Mouse (Mus musculus) forebrain, embryonic 16.5 days (tissue): ENCODE measurements around the gene Nlrp10. TPM values are rescaled to one million over a fixed set of nuclear protein-coding genes. Genes with fewer than 3 reads are reported as not detected.

Experiments
- ATAC-seq: fragments of 200-750 bp; cut with Nextera tagmentation; 2 replicates; pipeline ENCODE4 v1.8.0; 2017; ENCODE audit warnings: mild to moderate bottlenecking, moderate library complexity
- H3K27ac ChIP-seq: fragments of 300-500 bp; sonication (generic); 2 replicates; pipeline ENCODE4 v1.5.1; 2014; ENCODE audit warnings: low read length, control low read depth
- H3K27me3 ChIP-seq: fragments of 300-500 bp; sonication (generic); replicated peaks from 2 replicates; pipeline ENCODE4 v1.6.1; 2014; ENCODE audit warnings: low read length; ENCODE audit not compliant: control insufficient read depth, insufficient read depth
- H3K36me3 ChIP-seq: fragments of 300-500 bp; sonication (generic); 2 replicates; pipeline ENCODE4 v1.6.1; 2014; ENCODE audit not compliant: control insufficient read depth, insufficient read depth
- H3K4me1 ChIP-seq: fragments of 300-500 bp; sonication (generic); replicated peaks from 2 replicates; pipeline ENCODE4 v1.6.1; 2014; ENCODE audit warnings: low read length; ENCODE audit not compliant: control insufficient read depth, insufficient read depth
- H3K4me2 ChIP-seq: fragments of 300-500 bp; sonication (generic); 2 replicates; pipeline ENCODE4 v1.6.1; 2014; ENCODE audit warnings: mild to moderate bottlenecking, low read length, control low read depth
- H3K4me3 ChIP-seq: fragments of 300-500 bp; sonication (generic); replicated peaks from 2 replicates; pipeline ENCODE4 v1.5.1; 2014; ENCODE audit warnings: mild to moderate bottlenecking, low read length, control low read depth
- H3K9ac ChIP-seq: fragments of 300-500 bp; sonication (generic); replicated peaks from 2 replicates; pipeline ENCODE4 v1.6.1; 2014; ENCODE audit warnings: low read depth, low read length, control low read depth
- H3K9me3 ChIP-seq: fragments of 300-500 bp; sonication (generic); 2 replicates; pipeline ENCODE4 v1.6.1; 2016; ENCODE audit warnings: low read length; ENCODE audit not compliant: control insufficient read depth
- WGBS: fragments of 180-500 bp; shearing (Covaris S2); extraction: QIAGEN DNeasy Blood & Tissue Kit; methylation state at CpG from one replicate; pipeline ENCODE4 v1.1.7; 2014; 5-methylcytosine and 5-hydroxymethylcytosine counted together
- polyA plus RNA-seq: library from polyadenylated mRNA; unstranded; fragments of >200 nt; fragmentation: Nextera tagmentation; extraction: Ambion mirVana; gene quantifications from 2 replicates; pipeline ENCODE4 v1.2.1, GENCODE M21; 2015

Nlrp10 gene
- polyA plus RNA-seq, 1 experiment from 2014 or later = not detected

GRCm38 (mm10) chr7:108928280-108929188, 1.4 kb downstream of the Nlrp10 start:
- Histone ChIP-seq H3K4me2 (no peak overlapping the region), H3K27me3 (no peaks in the 10 kb centered on the region), H3K4me1 (no peaks in the 10 kb centered on the region), H3K9ac (no peak overlapping the region), H3K36me3 (no peaks in the 10 kb centered on the region), H3K9me3 (no peaks in the 10 kb centered on the region), H3K27ac (no peak overlapping the region), H3K4me3 (no peak overlapping the region)
- WGBS = 80% methylated on average over 11 of the region's 11 CpGs
- no peak for ATAC-seq

- WGBS = 86% methylated on average over 4 of the region's 4 CpGs
- H3K27ac ChIP-seq = no peak overlapping the region
These were observed 2.9 kb downstream of the Nlrp10 start for GRCm38 (mm10) chr7:108927043-108927442.

GRCm38 (mm10) chr7:108903969-108904368, 26.0 kb downstream of the Nlrp10 start:
- H3K4me3 ChIP-seq = no peak overlapping the region
- 83% methylated on average over 2 of the region's 2 CpGs for WGBS
- no peaks in the 10 kb centered on the region for H3K27me3 ChIP-seq
- H3K4me1 ChIP-seq = no peaks in the 10 kb centered on the region
- H3K9me3 ChIP-seq = no peaks in the 10 kb centered on the region
- H3K36me3 ChIP-seq = no peaks in the 10 kb centered on the region
- no peak overlapping the region for H3K27ac ChIP-seq
- no peak overlapping the region for H3K4me2 ChIP-seq
- no peak overlapping the region for H3K9ac ChIP-seq
- ATAC-seq = no peak

More at GRCm38 (mm10) chr7:108927043-108927442, 2.9 kb downstream of the Nlrp10 start:
- ATAC-seq = no peak
- Histone ChIP-seq H3K4me1 (no peaks in the 10 kb centered on the region), H3K9ac (no peak overlapping the region), H3K9me3 (no peaks in the 10 kb centered on the region), H3K27me3 (no peaks in the 10 kb centered on the region), H3K4me3 (no peak overlapping the region), H3K36me3 (no peaks in the 10 kb centered on the region), H3K4me2 (no peak overlapping the region)

DNA sequence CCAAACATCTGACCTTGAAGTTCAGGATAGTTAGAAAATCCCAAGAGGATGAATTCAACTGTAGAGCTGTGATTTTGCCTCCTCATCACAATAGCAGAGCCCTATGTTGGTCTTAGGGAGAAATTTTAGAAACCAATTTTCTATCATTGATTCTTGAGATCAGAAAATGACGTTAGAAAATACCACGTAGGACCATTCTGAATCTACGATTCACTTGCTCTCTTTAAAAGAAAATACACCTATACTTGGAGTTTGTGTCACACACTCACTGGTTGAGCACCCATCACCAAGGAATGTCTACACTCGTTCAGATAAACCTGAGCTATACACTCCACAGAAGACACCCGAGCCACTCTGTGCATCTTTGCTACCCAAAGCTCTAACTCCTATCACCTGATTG, 35.7 kb downstream of the Nlrp10 start, which contains the start of gene Olfr519:
Olfr519 (minus strand) TSS at position 101 of the 400 bp plus-strand sequence.
- ATAC-seq = no peak
- Histone ChIP-seq H3K4me2 (no peak within 1 kb of the TSS), H3K27me3 (no peaks in the 10 kb centered on the region), H3K9me3 (no peaks in the 10 kb centered on the region), H3K4me3 (no peak within 1 kb of the TSS), H3K4me1 (no peaks in the 10 kb centered on the region), H3K36me3 (no peaks in the 10 kb centered on the region), H3K27ac (no peak within 1 kb of the TSS), H3K9ac (no peak within 1 kb of the TSS)
- WGBS = 91% methylated on average over 5 of the region's 5 CpGs

- Histone ChIP-seq H3K36me3 (no peaks in the 10 kb centered on the region), H3K27ac (no peak within 1 kb of the TSS), H3K9ac (no peak within 1 kb of the TSS), H3K4me2 (no peak within 1 kb of the TSS), H3K27me3 (no peaks in the 10 kb centered on the region), H3K9me3 (no peaks in the 10 kb centered on the region), H3K4me1 (no peaks in the 10 kb centered on the region), H3K4me3 (no peak within 1 kb of the TSS)
- 80% methylated on average over 4 of the region's 4 CpGs for WGBS
- no peak for ATAC-seq
These were observed 45.1 kb downstream of the Nlrp10 start, which contains the start of gene Olfr518 for GRCm38 (mm10) chr7:108884906-108885305. Gene Olfr518, minus strand, starts transcription at chr7:108885006.

GRCm38 (mm10) chr7:108872279-108872678, 57.7 kb downstream of the Nlrp10 start, which contains the start of gene Olfr517:
Gene Olfr517, minus strand, starts transcription at chr7:108872379.
- 76% methylated on average over 2 of the region's 2 CpGs for WGBS

More at GRCm38 (mm10) chr7:108872279-108872678, 57.7 kb downstream of the Nlrp10 start, which contains the start of gene Olfr517:
- Histone ChIP-seq H3K4me1 (no peaks in the 10 kb centered on the region), H3K4me2 (no peak within 1 kb of the TSS), H3K27me3 (no peaks in the 10 kb centered on the region), H3K27ac (no peak within 1 kb of the TSS), H3K9me3 (no peaks in the 10 kb centered on the region), H3K36me3 (no peaks in the 10 kb centered on the region), H3K4me3 (no peak within 1 kb of the TSS), H3K9ac (no peak within 1 kb of the TSS)
- no peak for ATAC-seq

Other genes starting within 250 kb of the Nlrp10 start
- gene Olfr512, start 216.9 kb downstream of the Nlrp10 start, polyA plus RNA-seq = not detected in 2 replicates
- not detected in 2 replicates for gene Olfr513, start 179.2 kb downstream of the Nlrp10 start, polyA plus RNA-seq
- gene Olfr514, start 104.2 kb downstream of the Nlrp10 start, polyA plus RNA-seq = not detected in 2 replicates
- gene Olfr516, start 79.6 kb downstream of the Nlrp10 start, polyA plus RNA-seq = not detected in 2 replicates
- not detected in 2 replicates for gene Olfr517, start 57.8 kb downstream of the Nlrp10 start, polyA plus RNA-seq
- not detected in 2 replicates for gene Olfr518, start 45.2 kb downstream of the Nlrp10 start, polyA plus RNA-seq
- not detected in 2 replicates for gene Olfr519, start 35.8 kb downstream of the Nlrp10 start, polyA plus RNA-seq
- gene Eif3f, start 4.2 kb upstream of the Nlrp10 start, polyA plus RNA-seq = 80.5 and 85.1 TPM in 2 replicates
- 49.4 and 57.8 TPM in 2 replicates for gene Tub, start 20.2 kb upstream of the Nlrp10 start, polyA plus RNA-seq
- 31.9 and 34.6 TPM in 2 replicates for gene Ric3, start 153.2 kb upstream of the Nlrp10 start, polyA plus RNA-seq
- gene Lmo1, start 245.0 kb upstream of the Nlrp10 start, polyA plus RNA-seq = 64.2 and 82.2 TPM in 2 replicates